Mouse (Mus musculus) hindbrain, embryonic 14.5 days (tissue): ENCODE results near the gene Kcnk15. TPM values are rescaled to one million over a fixed set of nuclear protein-coding genes. Genes with fewer than 3 reads are reported as not detected.
A peak's percentile ranks its signal among the peaks of the same experiment; 100 is the strongest.

Experiments used
- ATAC-seq: fragments of 200-750 bp; cut with Nextera tagmentation; 2 replicates; pipeline ENCODE4 v1.8.0; 2017; ENCODE audit warnings: moderate number of reproducible peaks, mild to moderate bottlenecking, moderate TSS enrichment, moderate library complexity; ENCODE audit not compliant: low FRiP score
- DNase-seq: peaks from one replicate; pipeline ENCODE4 v3.0.0-alpha.2; 2015; ENCODE audit warnings: low spot score
- H3K27ac ChIP-seq: fragments of 300-500 bp; sonication (generic); 2 replicates; pipeline ENCODE4 v1.5.1; 2014; ENCODE audit warnings: mild to moderate bottlenecking, moderate library complexity
- H3K27me3 ChIP-seq: fragments of 300-500 bp; sonication (generic); 2 replicates; pipeline ENCODE4 v1.6.1; 2014; ENCODE audit warnings: mild to moderate bottlenecking, low read length, mixed read lengths; ENCODE audit not compliant: control insufficient read depth, insufficient read depth
- H3K36me3 ChIP-seq: fragments of 300-500 bp; sonication (generic); replicated peaks from 2 replicates; pipeline ENCODE4 v1.6.1; 2014; ENCODE audit not compliant: control insufficient read depth, insufficient read depth
- H3K4me1 ChIP-seq: fragments of 300-500 bp; sonication (generic); replicated peaks from 2 replicates; pipeline ENCODE4 v1.6.1; 2014; ENCODE audit warnings: antibody characterized with exemption, low read length, mixed read lengths; ENCODE audit not compliant: control insufficient read depth, insufficient read depth
- H3K4me2 ChIP-seq: fragments of 300-500 bp; sonication (generic); replicated peaks from 2 replicates; pipeline ENCODE4 v1.6.1; 2014; ENCODE audit warnings: mild to moderate bottlenecking, moderate library complexity
- H3K4me3 ChIP-seq: fragments of 300-500 bp; sonication (generic); replicated peaks from 2 replicates; pipeline ENCODE4 v1.5.1; 2014; ENCODE audit warnings: mild to moderate bottlenecking, low read length
- H3K9ac ChIP-seq: fragments of 300-500 bp; sonication (generic); 2 replicates; pipeline ENCODE4 v1.6.1; 2014
- H3K9me3 ChIP-seq: fragments of 300-500 bp; sonication (generic); 2 replicates; pipeline ENCODE4 v1.6.1; 2016; ENCODE audit warnings: low read length; ENCODE audit not compliant: control insufficient read depth
- WGBS: fragments of 180-500 bp; shearing (Covaris S2); extraction: QIAGEN DNeasy Blood & Tissue Kit; methylation state at CpG from one replicate; pipeline ENCODE4 v1.1.7; 2014; 5-methylcytosine and 5-hydroxymethylcytosine counted together
- polyA plus RNA-seq: library from polyadenylated mRNA; unstranded; fragments of >200 nt; fragmentation: Nextera tagmentation; extraction: Ambion mirVana; gene quantifications from 2 replicates; pipeline ENCODE4 v1.2.1, GENCODE M21; 2014

Gene Kcnk15
- 0.29 TPM in 1 of 2 replicates, not detected in the other for polyA plus RNA-seq

DNA sequence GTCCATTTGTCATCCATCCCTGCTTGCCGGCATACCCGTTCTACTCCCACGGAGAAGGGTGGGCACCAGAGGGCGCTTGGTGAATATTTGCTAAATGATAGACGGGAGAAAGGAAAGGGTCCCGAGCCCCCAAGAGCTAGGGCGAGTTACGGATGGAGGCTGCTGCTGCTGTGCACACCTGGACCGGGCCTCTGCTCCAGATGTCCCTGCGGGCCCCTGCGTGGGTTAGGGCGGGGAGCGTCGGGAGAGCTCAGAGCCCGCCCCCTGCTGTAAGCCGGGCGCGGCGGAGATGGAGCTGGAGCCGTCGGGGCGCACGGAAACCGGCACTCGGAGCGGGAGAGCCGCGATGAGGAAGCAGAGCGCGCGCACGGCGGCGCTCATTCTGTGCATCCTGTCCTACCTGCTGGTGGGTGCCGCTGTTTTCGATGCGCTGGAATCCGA lies at the start of gene Kcnk15:
TSS of gene Kcnk15 (plus strand) at position 191 of the 441 bp plus-strand sequence.
- Histone ChIP-seq H3K4me3 (peak within 1 kb of the TSS; percentile 26), H3K27ac (no peak within 1 kb of the TSS), H3K9me3 (no peaks in the 10 kb centered on the region), H3K4me1 (no peaks in the 10 kb centered on the region), H3K36me3 (no peaks in the 10 kb centered on the region), H3K27me3 (peaks cover 82% of the 10 kb centered on the region), H3K9ac (0 out of 2 replicates have a peak within 1 kb of the TSS, but pooled peaks have one; percentile 4), H3K4me2 (peak within 1 kb of the TSS; percentile 36)
- ATAC-seq (peak; percentile 37; the same call in 1 of the 2 replicates), DNase-seq (peak; percentile 68)
- 1% methylated on average over 38 of the region's 38 CpGs for WGBS

DNA sequence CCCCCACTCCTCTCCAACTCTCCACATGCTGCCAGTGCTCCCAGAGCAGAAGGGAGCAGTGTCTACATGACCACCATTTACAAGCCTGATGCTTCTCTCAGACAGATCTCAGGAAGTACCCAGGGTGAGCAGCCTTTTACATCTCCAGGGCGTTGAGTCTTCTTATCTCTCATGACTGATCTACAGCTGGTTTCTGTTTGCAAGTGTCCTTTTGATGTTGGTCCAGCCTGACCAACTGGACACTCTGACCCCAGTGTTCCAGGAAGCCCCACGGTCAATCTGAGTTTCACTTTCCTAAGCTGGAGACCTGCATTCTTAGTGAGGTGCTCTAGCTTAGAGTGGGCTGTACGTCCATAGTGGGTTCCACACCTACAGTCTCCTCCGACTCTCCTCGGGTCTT lies 49.6 kb upstream of the Kcnk15 start:
- no peaks in the 10 kb centered on the region for H3K4me1 ChIP-seq
- no peaks in the 10 kb centered on the region for H3K36me3 ChIP-seq
- ATAC-seq (no peak), DNase-seq (no peak)
- no peaks in the 10 kb centered on the region for H3K9me3 ChIP-seq
- no peak overlapping the region for H3K4me3 ChIP-seq
- 79% methylated on average over 5 of the region's 5 CpGs for WGBS
- no peak overlapping the region for H3K4me2 ChIP-seq
- H3K27ac ChIP-seq, result no peak overlapping the region
- H3K9ac ChIP-seq, result no peak overlapping the region
- no peaks in the 10 kb centered on the region for H3K27me3 ChIP-seq

DNA sequence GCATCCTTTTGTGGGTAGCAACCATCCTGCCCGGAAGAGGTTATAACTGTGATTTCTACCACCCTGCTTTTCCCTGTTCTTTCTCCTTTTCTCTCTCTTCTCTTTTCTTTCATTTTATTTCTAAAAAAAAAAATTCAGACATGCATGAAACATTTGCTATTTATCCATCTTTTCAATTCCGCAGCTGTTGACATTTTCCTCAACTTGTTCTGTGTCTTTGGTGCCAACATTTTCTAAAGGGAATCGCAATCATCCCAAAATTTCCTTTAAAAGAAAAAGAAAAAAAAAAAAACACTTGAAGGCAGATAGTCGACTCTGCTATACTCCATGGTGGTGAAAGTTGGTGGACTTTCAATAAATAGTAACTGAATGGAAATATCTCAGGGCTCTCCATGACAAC lies 44.3 kb upstream of the Kcnk15 start:
- no peaks in the 10 kb centered on the region for H3K27me3 ChIP-seq
- H3K27ac ChIP-seq, result no peak overlapping the region
- H3K4me2 ChIP-seq, result no peak overlapping the region
- no peaks in the 10 kb centered on the region for H3K36me3 ChIP-seq
- no peaks in the 10 kb centered on the region for H3K4me1 ChIP-seq
- no peak for DNase-seq
- H3K9ac ChIP-seq, result no peak overlapping the region
- H3K4me3 ChIP-seq, result no peak overlapping the region
- no peak for ATAC-seq
- WGBS, result 88% methylated on average over 4 of the region's 4 CpGs
- H3K9me3 ChIP-seq, result no peaks in the 10 kb centered on the region

DNA sequence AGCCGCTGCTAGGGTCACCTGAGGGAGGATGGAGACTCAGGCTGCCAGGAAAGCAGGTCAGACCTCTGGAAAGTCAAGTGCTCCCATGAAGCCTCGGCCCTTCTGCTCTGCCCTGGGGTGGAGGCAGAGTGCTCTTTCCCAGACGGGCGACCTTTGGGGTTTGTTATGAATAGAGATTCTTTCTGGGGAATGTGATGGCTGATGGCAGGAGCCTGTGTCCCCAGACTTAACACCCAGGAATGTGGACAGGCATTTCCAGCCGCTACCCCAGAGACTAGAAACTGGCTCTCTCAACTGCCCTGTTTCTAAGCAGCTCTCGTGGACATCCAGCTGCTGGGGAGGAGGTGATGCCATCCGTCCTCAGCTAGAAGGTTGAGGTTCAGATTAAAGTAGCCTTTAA lies 43.7 kb upstream of the Kcnk15 start:
- WGBS, result 67% methylated on average over 7 of the region's 7 CpGs
- DNase-seq, result no peak
- H3K4me3 ChIP-seq, result no peak overlapping the region

DNA sequence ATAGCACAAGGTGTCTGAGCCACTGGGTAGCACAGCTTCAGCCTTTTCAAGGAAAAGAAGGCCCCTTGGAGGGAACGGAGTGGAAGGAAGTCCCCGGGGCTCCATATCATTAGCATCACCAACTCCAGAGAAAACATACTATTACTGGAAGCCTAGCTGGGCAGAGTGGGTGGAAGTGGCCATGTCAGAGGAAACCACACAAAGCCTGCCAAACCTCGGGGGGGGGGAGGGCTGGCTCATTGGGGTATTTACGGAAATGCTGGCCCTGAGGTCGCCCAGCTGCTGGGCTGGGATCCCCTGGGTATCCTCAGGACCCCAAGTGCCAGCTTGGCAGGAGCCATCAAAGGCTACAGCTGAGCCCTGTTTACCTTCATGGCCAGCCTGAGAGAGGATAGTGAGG lies 40.4 kb upstream of the Kcnk15 start:
- DNase-seq, result no peak
- H3K4me2 ChIP-seq, result no peak overlapping the region
- WGBS, result 54% methylated on average over 5 of the region's 5 CpGs
- H3K36me3 ChIP-seq, result no peaks in the 10 kb centered on the region
- no peaks in the 10 kb centered on the region for H3K4me1 ChIP-seq
- no peak overlapping the region for H3K9ac ChIP-seq
- no peaks in the 10 kb centered on the region for H3K9me3 ChIP-seq
- no peak for ATAC-seq
- H3K27ac ChIP-seq, result no peak overlapping the region
- H3K4me3 ChIP-seq, result no peak overlapping the region
- no peaks in the 10 kb centered on the region for H3K27me3 ChIP-seq

More for the DNA sequence above, 43.7 kb upstream of the Kcnk15 start:
- no peak for ATAC-seq
- no peaks in the 10 kb centered on the region for H3K9me3 ChIP-seq
- H3K27ac ChIP-seq, result no peak overlapping the region
- no peak overlapping the region for H3K9ac ChIP-seq
- no peaks in the 10 kb centered on the region for H3K27me3 ChIP-seq
- H3K4me2 ChIP-seq, result no peak overlapping the region
- no peaks in the 10 kb centered on the region for H3K4me1 ChIP-seq
- H3K36me3 ChIP-seq, result no peaks in the 10 kb centered on the region

DNA sequence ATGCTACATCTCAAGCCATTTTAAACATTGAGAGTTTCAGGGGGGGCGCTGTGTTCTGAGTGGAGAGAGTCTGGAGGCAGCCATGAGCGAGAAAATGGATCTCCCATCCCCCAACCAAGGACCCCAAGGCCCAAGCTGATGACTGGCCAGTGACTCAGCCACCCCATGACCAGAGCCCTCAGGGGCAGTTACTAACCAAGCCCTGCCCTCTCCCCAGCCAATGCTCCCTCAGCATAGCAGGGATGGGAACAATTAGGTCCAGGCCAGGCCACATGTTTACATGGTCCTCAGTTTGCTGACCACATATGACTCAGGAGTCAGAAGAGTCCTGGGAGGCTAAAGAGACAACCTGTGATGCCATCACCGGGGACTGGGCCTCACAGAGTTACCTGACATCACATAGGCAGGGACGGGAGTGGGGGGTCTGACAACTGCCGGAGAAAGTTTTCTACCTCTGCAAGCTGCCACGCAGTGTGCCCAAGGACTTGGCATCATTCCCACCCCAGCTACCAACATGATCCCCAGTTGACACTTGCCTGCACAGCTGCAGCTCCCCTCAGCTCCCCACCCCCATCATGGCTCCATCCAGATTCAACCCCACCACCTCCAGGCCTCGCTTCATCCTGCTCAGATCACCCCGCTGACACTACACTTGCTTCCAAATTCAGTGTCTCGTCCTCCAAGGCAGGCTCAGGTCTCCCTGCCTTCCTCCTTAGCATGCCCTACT lies 38.5 kb upstream of the Kcnk15 start:
- H3K27me3 ChIP-seq, result no peaks in the 10 kb centered on the region
- no peaks in the 10 kb centered on the region for H3K9me3 ChIP-seq
- H3K4me2 ChIP-seq, result no peak overlapping the region
- no peaks in the 10 kb centered on the region for H3K36me3 ChIP-seq
- no peak for ATAC-seq
- 87% methylated on average over 9 of the region's 9 CpGs for WGBS
- no peak for DNase-seq
- H3K27ac ChIP-seq, result no peak overlapping the region
- no peaks in the 10 kb centered on the region for H3K4me1 ChIP-seq
- H3K9ac ChIP-seq, result no peak overlapping the region
- no peak overlapping the region for H3K4me3 ChIP-seq

DNA sequence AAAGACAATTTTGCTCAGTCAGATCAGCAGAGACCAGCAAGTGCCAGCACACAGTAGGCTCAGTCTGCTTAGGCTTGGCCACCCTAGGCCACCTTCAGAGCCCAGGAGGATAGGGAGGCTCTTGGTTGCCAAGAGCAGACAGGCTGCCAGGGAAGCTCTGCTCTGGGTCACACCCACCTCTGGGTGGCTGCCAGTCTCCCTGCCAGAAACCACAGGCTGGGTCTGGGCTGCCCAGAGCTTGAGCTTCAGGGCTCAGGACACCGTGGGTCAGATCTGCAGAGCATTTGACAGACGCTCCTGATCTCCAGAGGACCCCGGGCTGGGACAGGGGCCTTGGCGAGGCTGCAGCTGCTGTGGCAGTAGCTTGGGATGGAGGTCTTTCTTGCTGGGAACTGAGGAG lies 32.8 kb upstream of the Kcnk15 start, which contains the start of gene Ccn5:
TSS of gene Ccn5 (plus strand) at position 255 of the 400 bp plus-strand sequence.
- Histone ChIP-seq H3K4me2 (no peak within 1 kb of the TSS), H3K36me3 (no peaks in the 10 kb centered on the region), H3K27ac (no peak within 1 kb of the TSS), H3K4me3 (no peak within 1 kb of the TSS), H3K4me1 (no peaks in the 10 kb centered on the region), H3K9ac (no peak within 1 kb of the TSS), H3K9me3 (no peaks in the 10 kb centered on the region), H3K27me3 (no peaks in the 10 kb centered on the region)
- no peak for DNase-seq
- no peak for ATAC-seq
- 73% methylated on average over 4 of the region's 4 CpGs for WGBS

DNA sequence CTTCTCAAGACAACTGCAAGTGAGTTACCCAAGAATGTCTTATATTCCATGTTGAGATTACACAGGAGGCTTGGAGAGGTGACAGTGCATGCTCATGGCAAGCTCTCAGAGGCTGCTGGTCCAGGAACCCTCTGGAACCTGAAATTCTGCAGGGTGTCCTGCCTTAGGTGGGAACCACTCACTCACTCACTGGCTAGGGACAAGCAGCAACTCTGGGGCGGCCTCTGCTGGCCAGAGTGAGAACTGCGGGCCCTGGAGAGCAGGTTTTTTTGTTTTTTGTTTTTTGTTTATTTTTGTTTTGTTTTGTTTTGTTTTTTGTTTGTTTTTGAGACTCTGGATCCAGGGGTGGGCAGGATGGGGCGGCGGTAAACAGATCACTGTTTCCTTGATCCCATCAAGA lies 30.2 kb upstream of the Kcnk15 start:
- H3K9ac ChIP-seq, result no peak overlapping the region
- H3K36me3 ChIP-seq, result no peaks in the 10 kb centered on the region
- no peak overlapping the region for H3K4me3 ChIP-seq
- WGBS, result 7% methylated on average over 4 of the region's 4 CpGs
- no peaks in the 10 kb centered on the region for H3K9me3 ChIP-seq
- no peaks in the 10 kb centered on the region for H3K4me1 ChIP-seq
- DNase-seq, result peak; percentile 76
- ATAC-seq, result no peak
- no peak overlapping the region for H3K27ac ChIP-seq
- H3K4me2 ChIP-seq, result no peak overlapping the region
- H3K27me3 ChIP-seq, result no peaks in the 10 kb centered on the region

DNA sequence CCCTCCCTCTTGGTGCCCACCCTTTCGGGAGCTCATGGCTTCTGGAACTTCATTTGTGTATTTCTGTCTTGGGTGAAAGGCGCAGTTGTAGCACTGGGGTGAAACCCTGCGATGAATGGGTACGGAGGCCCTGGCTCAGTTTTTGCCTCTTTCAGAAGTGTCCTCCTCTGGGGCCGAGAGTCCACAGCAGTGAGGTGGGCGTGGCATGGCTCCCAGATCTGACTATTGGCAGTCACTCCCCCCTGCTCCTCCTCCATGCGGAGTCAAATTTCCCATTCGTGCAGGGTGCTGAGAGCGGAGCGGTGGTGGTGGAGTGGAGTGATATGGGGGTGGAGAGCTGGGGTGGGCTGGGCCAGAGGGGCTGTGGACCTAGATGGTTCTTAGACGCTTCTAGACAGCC lies 29.7 kb upstream of the Kcnk15 start:
- WGBS, result 22% methylated on average over 11 of the region's 11 CpGs
- peak overlapping the region; percentile 17; the same call in 1 of the 2 replicates for H3K4me2 ChIP-seq
- DNase-seq, result no peak

More for the DNA sequence above, 29.7 kb upstream of the Kcnk15 start:
- no peak for ATAC-seq
- Histone ChIP-seq H3K27me3 (no peaks in the 10 kb centered on the region), H3K27ac (no peak overlapping the region), H3K4me3 (no peak overlapping the region), H3K9ac (no peak overlapping the region), H3K4me1 (no peaks in the 10 kb centered on the region), H3K36me3 (no peaks in the 10 kb centered on the region), H3K9me3 (no peaks in the 10 kb centered on the region)
